Mouse (Mus musculus) neural tube, embryonic 15.5 days (tissue): Measurements from ENCODE around the gene Oser1. TPM values are rescaled to one million over a fixed set of nuclear protein-coding genes. Genes with fewer than 3 reads are reported as not detected.
"Not testable (repeated sequence)": the region's sequence is repeated elsewhere in the genome, so short reads cannot be mapped to it uniquely, and the experiment has no call there.

ENCODE experiments used
- ATAC-seq: fragments of 200-750 bp; cut with Nextera tagmentation; 2 replicates; pipeline ENCODE4 v1.8.0; 2017; ENCODE audit warnings: mild to moderate bottlenecking, moderate TSS enrichment, moderate library complexity; ENCODE audit not compliant: low FRiP score
- H3K27ac ChIP-seq: fragments of 300-500 bp; sonication (generic); replicated peaks from 2 replicates; pipeline ENCODE4 v1.5.1; 2015; ENCODE audit warnings: mild to moderate bottlenecking, inconsistent platforms
- H3K27me3 ChIP-seq: fragments of 300-500 bp; sonication (generic); replicated peaks from 2 replicates; pipeline ENCODE4 v1.6.1; 2015; ENCODE audit warnings: inconsistent platforms
- H3K36me3 ChIP-seq: fragments of 300-500 bp; sonication (generic); 2 replicates; pipeline ENCODE4 v1.6.1; 2015; ENCODE audit warnings: inconsistent platforms
- H3K4me1 ChIP-seq: fragments of 300-500 bp; sonication (generic); 2 replicates; pipeline ENCODE4 v1.6.1; 2015; ENCODE audit warnings: inconsistent platforms
- H3K4me2 ChIP-seq: fragments of 300-500 bp; sonication (generic); 2 replicates; pipeline ENCODE4 v1.6.1; 2015; ENCODE audit warnings: inconsistent platforms, mild to moderate bottlenecking, moderate library complexity
- H3K4me3 ChIP-seq: fragments of 300-500 bp; sonication (generic); replicated peaks from 2 replicates; pipeline ENCODE4 v1.5.1; 2015; ENCODE audit warnings: mild to moderate bottlenecking, inconsistent platforms
- H3K9ac ChIP-seq: fragments of 300-500 bp; sonication (generic); replicated peaks from 2 replicates; pipeline ENCODE4 v1.6.1; 2015; ENCODE audit warnings: mild to moderate bottlenecking, inconsistent platforms
- H3K9me3 ChIP-seq: fragments of 300-500 bp; sonication (generic); replicated peaks from 2 replicates; pipeline ENCODE4 v1.6.1; 2016; ENCODE audit warnings: inconsistent platforms
- WGBS: fragments of 180-500 bp; shearing (Covaris S2); methylation state at CpG from one replicate; pipeline ENCODE4 v1.1.7; 2015; ENCODE audit warnings: mixed read lengths; 5-methylcytosine and 5-hydroxymethylcytosine counted together
- polyA plus RNA-seq: library from polyadenylated mRNA; unstranded; fragments of >200 nt; fragmentation: Nextera tagmentation; extraction: Ambion mirVana; gene quantifications from 2 replicates; pipeline ENCODE4 v1.2.1, GENCODE M21; 2015

Oser1 gene
- polyA plus RNA-seq, 1 experiment from 2014 or later = 72.6 TPM

- H3K27ac ChIP-seq = peak overlapping the region; percentile 83
- peak overlapping the region; percentile 97 for H3K4me3 ChIP-seq
- H3K36me3 ChIP-seq = peaks cover 13% of the 10 kb centered on the region
- H3K4me2 ChIP-seq = peak overlapping the region; percentile 90
- under 1% methylated on average over 46 of the region's 50 CpGs for WGBS
- peaks cover 35% of the 10 kb centered on the region for H3K4me1 ChIP-seq
- H3K9me3 ChIP-seq = no peaks in the 10 kb centered on the region
- H3K9ac ChIP-seq = peak overlapping the region; percentile 93
- peak; percentile 2; the same call in 1 of the 2 replicates for ATAC-seq
- no peaks in the 10 kb centered on the region for H3K27me3 ChIP-seq
These were observed 5.6 kb downstream of the Oser1 start for GRCm38 (mm10) chr2:163418841-163419345.

DNA sequence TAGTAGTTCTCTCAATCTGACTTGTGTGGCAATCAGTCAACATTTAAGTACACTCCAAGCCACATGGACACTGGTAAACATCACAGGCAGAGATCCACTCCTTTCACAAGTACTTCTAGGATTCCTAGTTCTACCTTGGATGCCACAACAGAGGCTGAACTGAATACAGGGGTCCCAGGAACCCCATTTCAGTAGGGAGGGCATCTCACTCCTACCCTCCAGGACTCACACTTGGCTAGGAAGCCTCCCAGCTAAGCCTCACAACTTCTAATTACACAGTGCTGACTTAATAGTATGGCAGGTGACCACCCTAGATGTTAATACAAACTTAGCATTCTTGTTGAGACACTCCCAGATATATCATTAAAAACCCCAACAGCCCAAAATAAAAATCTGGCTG is 6.7 kb downstream of the Oser1 start:
- Histone ChIP-seq H3K36me3 (peaks cover 12% of the 10 kb centered on the region), H3K9ac (peak overlapping the region; percentile 93), H3K27me3 (no peaks in the 10 kb centered on the region), H3K4me1 (peaks cover 35% of the 10 kb centered on the region), H3K4me2 (peak overlapping the region; percentile 90), H3K4me3 (peak overlapping the region; percentile 97), H3K27ac (no peak overlapping the region), H3K9me3 (no peaks in the 10 kb centered on the region)
- ATAC-seq = no peak

DNA sequence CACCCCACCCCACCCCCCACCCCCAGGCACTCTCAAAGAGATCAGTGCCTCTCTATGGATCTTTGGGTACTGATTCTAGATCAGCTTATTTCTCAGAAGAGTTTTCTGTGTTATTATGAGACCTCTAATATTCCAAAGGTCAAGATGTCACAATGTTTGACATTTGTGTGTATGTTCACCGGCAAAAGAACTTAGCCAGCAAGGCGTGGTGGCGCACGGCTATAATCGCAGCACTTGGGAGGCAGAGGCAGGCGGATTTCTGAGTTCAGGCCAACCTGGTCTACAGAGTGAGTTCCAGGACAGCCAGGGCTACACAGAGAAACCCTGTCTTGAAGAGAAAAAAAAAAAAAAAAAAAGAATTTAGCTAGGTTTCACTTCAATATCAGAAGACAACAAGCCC is 7.5 kb downstream of the Oser1 start:
- H3K27ac ChIP-seq = no peak overlapping the region
- WGBS = 95% methylated on average over 6 of the region's 6 CpGs
- H3K4me3 ChIP-seq = no peak overlapping the region
- H3K9me3 ChIP-seq = no peaks in the 10 kb centered on the region
- no peaks in the 10 kb centered on the region for H3K27me3 ChIP-seq
- peaks cover 15% of the 10 kb centered on the region for H3K36me3 ChIP-seq
- peaks cover 35% of the 10 kb centered on the region for H3K4me1 ChIP-seq
- H3K9ac ChIP-seq = no peak overlapping the region
- no peak for ATAC-seq
- H3K4me2 ChIP-seq = no peak overlapping the region

- peaks cover 10% of the 10 kb centered on the region for H3K4me1 ChIP-seq
- H3K27me3 ChIP-seq = no peaks in the 10 kb centered on the region
- H3K9me3 ChIP-seq = no peaks in the 10 kb centered on the region
- no peak overlapping the region for H3K4me2 ChIP-seq
- WGBS = 95% methylated on average over 9 of the region's 9 CpGs
- no peak overlapping the region for H3K27ac ChIP-seq
- ATAC-seq = no peak
- no peak overlapping the region for H3K9ac ChIP-seq
- peaks cover 48% of the 10 kb centered on the region for H3K36me3 ChIP-seq
- H3K4me3 ChIP-seq = no peak overlapping the region
These were observed 11.5 kb downstream of the Oser1 start for GRCm38 (mm10) chr2:163412846-163413590.

DNA sequence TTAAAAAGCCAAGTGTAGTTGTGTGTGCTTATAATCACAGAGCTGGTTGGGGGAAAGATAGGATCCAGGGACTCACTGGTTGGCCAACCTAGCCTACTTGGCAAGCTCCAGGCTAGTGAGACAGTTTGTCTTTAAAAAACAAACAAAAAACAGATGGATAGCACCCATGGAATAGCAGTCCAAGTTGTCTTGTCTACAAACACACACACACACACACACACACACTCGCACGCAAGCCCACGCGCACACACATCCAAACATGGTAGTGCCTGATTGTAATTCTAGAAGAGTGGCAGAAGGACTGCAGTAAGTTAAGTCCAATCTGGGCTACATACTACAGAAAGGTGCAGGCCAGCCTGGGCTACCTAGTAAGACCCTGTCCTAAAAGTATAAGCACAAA is 12.1 kb downstream of the Oser1 start:
- no peak for ATAC-seq
- Histone ChIP-seq H3K9ac (no peak overlapping the region), H3K36me3 (peaks cover 51% of the 10 kb centered on the region), H3K4me1 (peaks cover 4% of the 10 kb centered on the region), H3K27ac (no peak overlapping the region), H3K27me3 (no peaks in the 10 kb centered on the region), H3K9me3 (no peaks in the 10 kb centered on the region), H3K4me3 (no peak overlapping the region), H3K4me2 (no peak overlapping the region)
- WGBS = 96% methylated on average over 4 of the region's 4 CpGs

DNA sequence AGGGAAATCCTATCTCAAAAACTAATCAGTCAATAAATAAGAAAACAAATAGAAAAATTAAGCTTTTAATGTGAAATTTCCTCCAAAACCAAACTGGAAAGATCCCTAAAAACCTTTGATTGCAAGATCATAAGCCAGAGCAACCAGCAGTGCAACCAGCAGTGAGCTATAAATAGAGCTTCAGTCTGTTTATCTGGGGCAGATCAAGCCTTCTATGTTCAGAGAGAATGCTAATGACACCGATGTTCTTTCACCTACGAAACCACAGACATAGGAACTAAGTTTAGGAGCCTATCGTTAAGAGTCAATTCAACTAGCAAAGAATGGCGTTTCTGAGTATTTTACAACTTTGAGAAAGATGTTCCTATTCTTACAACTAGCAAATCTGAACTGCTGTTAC is 12.7 kb downstream of the Oser1 start:
- Histone ChIP-seq H3K4me1 (0 out of 2 replicates have a peak, but pooled peaks cover under 1% of the 10 kb centered on the region), H3K4me2 (no peak overlapping the region), H3K27me3 (no peaks in the 10 kb centered on the region), H3K27ac (no peak overlapping the region), H3K9ac (no peak overlapping the region), H3K4me3 (no peak overlapping the region), H3K36me3 (peaks cover 57% of the 10 kb centered on the region), H3K9me3 (no peaks in the 10 kb centered on the region)
- ATAC-seq = no peak
- WGBS = 78% methylated on average over 4 of the region's 4 CpGs

GRCm38 (mm10) chr2:163411344-163411743 is 13.2 kb downstream of the Oser1 start:
- H3K27me3 ChIP-seq, H3K9me3 ChIP-seq, H3K4me2 ChIP-seq, H3K27ac ChIP-seq, H3K4me1 ChIP-seq, ATAC-seq, H3K9ac ChIP-seq, H3K4me3 ChIP-seq: not testable (repeated sequence)
- 94% methylated on average over 3 of the region's 3 CpGs for WGBS
- peaks cover 58% of the 10 kb centered on the region for H3K36me3 ChIP-seq

GRCm38 (mm10) chr2:163410211-163410610 is 14.3 kb downstream of the Oser1 start:
- H3K27me3 ChIP-seq = no peaks in the 10 kb centered on the region
- H3K9ac ChIP-seq = no peak overlapping the region
- H3K36me3 ChIP-seq = peaks cover 63% of the 10 kb centered on the region
- 93% methylated on average over 3 of the region's 3 CpGs for WGBS
- no peaks in the 10 kb centered on the region for H3K4me1 ChIP-seq
- no peaks in the 10 kb centered on the region for H3K9me3 ChIP-seq
- H3K27ac ChIP-seq = no peak overlapping the region
- no peak overlapping the region for H3K4me2 ChIP-seq
- no peak overlapping the region for H3K4me3 ChIP-seq
- ATAC-seq = no peak

- no peak overlapping the region for H3K9ac ChIP-seq
- H3K4me1 ChIP-seq = no peaks in the 10 kb centered on the region
- H3K4me2 ChIP-seq = no peak overlapping the region
- 88% methylated on average over 8 of the region's 8 CpGs for WGBS
- H3K27ac ChIP-seq = no peak overlapping the region
- no peak for ATAC-seq
- H3K4me3 ChIP-seq = no peak overlapping the region
- H3K9me3 ChIP-seq = no peaks in the 10 kb centered on the region
- H3K27me3 ChIP-seq = 0 out of 2 replicates have a peak, but pooled peaks cover 2% of the 10 kb centered on the region
- H3K36me3 ChIP-seq = peaks cover 34% of the 10 kb centered on the region
These were observed 20.3 kb downstream of the Oser1 start for GRCm38 (mm10) chr2:163404037-163404815.

GRCm38 (mm10) chr2:163401221-163401620 is 23.3 kb downstream of the Oser1 start:
- H3K9ac ChIP-seq = no peak overlapping the region
- no peak overlapping the region for H3K4me2 ChIP-seq
- H3K27ac ChIP-seq = no peak overlapping the region
- peaks cover 13% of the 10 kb centered on the region for H3K36me3 ChIP-seq
- 12% methylated on average over 8 of the region's 8 CpGs for WGBS
- no peaks in the 10 kb centered on the region for H3K4me1 ChIP-seq
- H3K4me3 ChIP-seq = no peak overlapping the region
- 0 out of 2 replicates have a peak, but pooled peaks cover 3% of the 10 kb centered on the region for H3K27me3 ChIP-seq
- no peak for ATAC-seq
- no peaks in the 10 kb centered on the region for H3K9me3 ChIP-seq

DNA sequence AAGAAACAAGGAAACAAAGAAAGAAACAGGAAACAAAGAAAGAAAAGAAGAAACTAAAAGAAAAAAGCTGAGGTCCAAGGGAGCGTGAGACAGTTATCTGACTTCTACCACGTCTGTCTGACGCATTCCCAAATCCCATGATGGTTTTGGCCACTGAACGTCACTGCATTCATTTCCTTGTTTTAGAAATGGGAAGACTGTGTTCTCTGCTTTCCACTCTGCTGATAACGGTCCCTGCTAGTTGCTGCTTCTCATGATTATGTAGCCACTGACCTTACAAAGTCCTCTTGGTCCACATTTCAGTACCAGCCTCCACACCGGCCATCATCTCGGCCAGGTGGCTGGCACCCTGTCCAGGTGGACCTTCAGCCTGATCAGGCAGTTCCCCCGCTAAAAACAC is 25.3 kb downstream of the Oser1 start:
- 85% methylated on average over 8 of the region's 8 CpGs for WGBS
- H3K27me3 ChIP-seq = 0 out of 2 replicates have a peak, but pooled peaks cover 3% of the 10 kb centered on the region
- ATAC-seq = no peak

GRCm38 (mm10) chr2:163398770-163399169 is 25.7 kb downstream of the Oser1 start:
- Histone ChIP-seq H3K27ac (no peak overlapping the region), H3K27me3 (0 out of 2 replicates have a peak, but pooled peaks cover 3% of the 10 kb centered on the region), H3K9me3 (no peaks in the 10 kb centered on the region), H3K4me2 (no peak overlapping the region), H3K4me1 (no peaks in the 10 kb centered on the region), H3K9ac (no peak overlapping the region), H3K36me3 (no peaks in the 10 kb centered on the region), H3K4me3 (no peak overlapping the region)
- no peak for ATAC-seq
- 87% methylated on average over 4 of the region's 4 CpGs for WGBS

More for the DNA sequence above, 25.3 kb downstream of the Oser1 start:
- Histone ChIP-seq H3K4me3 (no peak overlapping the region), H3K9ac (no peak overlapping the region), H3K36me3 (no peaks in the 10 kb centered on the region), H3K4me1 (no peaks in the 10 kb centered on the region), H3K9me3 (no peaks in the 10 kb centered on the region), H3K4me2 (no peak overlapping the region), H3K27ac (no peak overlapping the region)
